Comparison of ENCODE assay signal across 34 mouse cellular contexts in genomic region chr3:80324726-80325125, GRCm38 (mm10).
"Had no signal": no experiment of that assay in that cellular context is flagged by ENCODE, and none has a peak within 500 bp of the region (broad histone marks: within the 10 kb centered on the region; RNA-seq: fewer than 3 reads in every experiment).

No protein-coding gene starts in this region.

- ATAC-seq: hindbrain, embryonic 16.5 days; hindbrain, postnatal 0 days; inflammation-experienced regulatory T-cells, adult 6 months; intestine, embryonic 15.5 days; intestine, embryonic 16.5 days; intestine, postnatal 0 days had no signal

- H3K4me2 ChIP-seq: heart, embryonic 12.5 days; heart, embryonic 13.5 days; heart, embryonic 15.5 days; hindbrain, embryonic 12.5 days; hindbrain, embryonic 13.5 days; hindbrain, embryonic 14.5 days; hindbrain, embryonic 15.5 days; intestine, embryonic 15.5 days; kidney, embryonic 15.5 days had no signal

- H3K36me3 ChIP-seq: heart, embryonic 12.5 days; heart, embryonic 13.5 days; heart, embryonic 15.5 days; hindbrain, embryonic 10.5 days; hindbrain, embryonic 12.5 days; hindbrain, embryonic 13.5 days; hindbrain, embryonic 15.5 days; intestine, embryonic 15.5 days; kidney, embryonic 15.5 days had no signal

- H3K4me1 ChIP-seq: heart, embryonic 12.5 days; heart, embryonic 13.5 days; heart, embryonic 15.5 days; hindbrain, embryonic 10.5 days; hindbrain, embryonic 12.5 days; hindbrain, embryonic 13.5 days; hindbrain, embryonic 15.5 days; intestine, embryonic 15.5 days; kidney, embryonic 15.5 days had no signal

- H3K9me3 ChIP-seq: heart, embryonic 12.5 days; heart, embryonic 13.5 days; heart, embryonic 15.5 days; hindbrain, embryonic 10.5 days; hindbrain, embryonic 12.5 days; hindbrain, embryonic 13.5 days; hindbrain, embryonic 15.5 days; intestine, embryonic 15.5 days; kidney, embryonic 15.5 days had no signal

- H3K27me3 ChIP-seq: heart, embryonic 12.5 days; heart, embryonic 13.5 days; heart, embryonic 15.5 days; hindbrain, embryonic 12.5 days; hindbrain, embryonic 13.5 days; hindbrain, embryonic 15.5 days; intestine, embryonic 15.5 days; kidney, embryonic 15.5 days had no signal

- H3K4me3 ChIP-seq: heart, embryonic 12.5 days; heart, embryonic 13.5 days; heart, embryonic 15.5 days; hindbrain, embryonic 10.5 days; hindbrain, embryonic 12.5 days; hindbrain, embryonic 13.5 days; hindbrain, embryonic 15.5 days; intestine, embryonic 15.5 days; kidney, embryonic 15.5 days; layer of hippocampus, adult 2 months; left cerebral cortex, adult 2 months had no signal

- H3K27ac ChIP-seq: heart, embryonic 13.5 days; heart, embryonic 15.5 days; hindbrain, embryonic 10.5 days; hindbrain, embryonic 12.5 days; hindbrain, embryonic 13.5 days; hindbrain, embryonic 14.5 days; hindbrain, embryonic 15.5 days; hindbrain, postnatal 0 days; intestine, embryonic 15.5 days; kidney, embryonic 15.5 days; kidney, postnatal 0 days; layer of hippocampus, adult 2 months; left cerebral cortex, adult 2 months had no signal

- DNase-seq: heart, postnatal 10 days; heart, postnatal 14 days; heart, postnatal 36 days; heart, postnatal 4 days; kidney, adult 11 months; kidney, adult 18-20 months; kidney, adult 2 months; kidney, adult 8-10 months; kidney, adult 9 months; kidney, postnatal 10 days; kidney, postnatal 14 days; kidney, postnatal 25 days; kidney, postnatal 36 days; kidney, postnatal 4 days; layer of hippocampus, adult 9-11 months; layer of hippocampus, postnatal 36 days had no signal

- H3K9ac ChIP-seq: heart, embryonic 12.5 days; heart, embryonic 13.5 days; heart, embryonic 15.5 days; hindbrain, embryonic 12.5 days; hindbrain, embryonic 13.5 days; hindbrain, embryonic 14.5 days; hindbrain, embryonic 15.5 days; intestine, embryonic 15.5 days; kidney, embryonic 15.5 days had no signal
